Mouse (Mus musculus): ENCODE measurements around the gene Traf2.

The Traf2 gene

GRCm38 (mm10) chr2:25549021-25549991 is 2.6 kb upstream of the Traf2 start:
- DNase-seq (ENCODE audit: inconsistent age in 2 of 2, low spot score in 1 of 2): no peak

GRCm38 (mm10) chr2:25545996-25546810 is 537 bp downstream of the Traf2 start:
- DNase-seq (ENCODE audit: inconsistent age in 2 of 2, low spot score in 1 of 2): no peak

- peak in 1 of 2 experiments; percentile 53 for DNase-seq (ENCODE audit: inconsistent age in 2 of 2, low spot score in 1 of 2)
These were observed 4.9 kb downstream of the Traf2 start for GRCm38 (mm10) chr2:25541644-25542367.

- DNase-seq (ENCODE audit: inconsistent age in 2 of 2, low spot score in 1 of 2): peak; percentile 60 to 88
These were observed 6.2 kb downstream of the Traf2 start for GRCm38 (mm10) chr2:25540541-25540948.

- DNase-seq (ENCODE audit: inconsistent age in 2 of 2, low spot score in 1 of 2): peak; percentile 88 to 92
These were observed 10.2 kb downstream of the Traf2 start for GRCm38 (mm10) chr2:25536531-25536930.

GRCm38 (mm10) chr2:25534866-25535182 is 11.9 kb downstream of the Traf2 start:
- DNase-seq (ENCODE audit: inconsistent age in 2 of 2, low spot score in 1 of 2): no peak

- DNase-seq (ENCODE audit: inconsistent age in 2 of 2, low spot score in 1 of 2): peak; percentile 94 to 96
These were observed 12.4 kb downstream of the Traf2 start for GRCm38 (mm10) chr2:25534178-25534865.

GRCm38 (mm10) chr2:25533707-25534106 is 13.0 kb downstream of the Traf2 start:
- DNase-seq (ENCODE audit: inconsistent age in 2 of 2, low spot score in 1 of 2): peak in 1 of 2 experiments; percentile 44

GRCm38 (mm10) chr2:25526510-25527302 is 20.0 kb downstream of the Traf2 start:
- DNase-seq (ENCODE audit: inconsistent age in 2 of 2, low spot score in 1 of 2): peak; percentile 59 to 74

- DNase-seq (ENCODE audit: inconsistent age in 2 of 2, low spot score in 1 of 2): peak in 1 of 2 experiments; percentile 52
These were observed 36.8 kb downstream of the Traf2 start for GRCm38 (mm10) chr2:25509912-25510311.

GRCm38 (mm10) chr2:25506964-25507363 is 39.8 kb downstream of the Traf2 start:
- no peak for DNase-seq (ENCODE audit: inconsistent age in 2 of 2, low spot score in 1 of 2)

GRCm38 (mm10) chr2:25505860-25506259 is 40.9 kb downstream of the Traf2 start:
- DNase-seq (ENCODE audit: inconsistent age in 2 of 2, low spot score in 1 of 2): no peak

- DNase-seq (ENCODE audit: inconsistent age in 2 of 2, low spot score in 1 of 2): no peak
These were observed 41.7 kb downstream of the Traf2 start for GRCm38 (mm10) chr2:25505000-25505399.

- no peak for DNase-seq (ENCODE audit: inconsistent age in 2 of 2, low spot score in 1 of 2)
These were observed 42.2 kb downstream of the Traf2 start for GRCm38 (mm10) chr2:25504538-25504937.

- DNase-seq (ENCODE audit: inconsistent age in 2 of 2, low spot score in 1 of 2): no peak
These were observed 44.0 kb downstream of the Traf2 start for GRCm38 (mm10) chr2:25502726-25503125.

- peak in 1 of 2 experiments; percentile 60 for DNase-seq (ENCODE audit: inconsistent age in 2 of 2, low spot score in 1 of 2)
These were observed 44.9 kb downstream of the Traf2 start, which contains the start of gene C8g for GRCm38 (mm10) chr2:25501593-25502486. TSS of gene C8g (minus strand) at chr2:25501719.

GRCm38 (mm10) chr2:25500576-25501405 is 45.9 kb downstream of the Traf2 start, which contains the start of gene Fbxw5:
TSS of gene Fbxw5 (plus strand) at chr2:25500750.
- DNase-seq (ENCODE audit: inconsistent age in 2 of 2, low spot score in 1 of 2): peak; percentile 87 to 93

Measured in adrenal gland, adult (tissue).